Mouse (Mus musculus): ENCODE results near the gene Ube2j1.
A peak's percentile ranks its signal among the peaks of the same experiment; 100 is the strongest.
"Not testable (repeated sequence)": the region's sequence is repeated elsewhere in the genome, so short reads cannot be mapped to it uniquely, and the experiment has no call there.

Ube2j1 gene

GRCm38 (mm10) chr4:33031195-33031960 is at the start of gene Ube2j1:
Gene Ube2j1, plus strand, starts transcription at chr4:33031416.
- peak; percentile 80 to 88 for DNase-seq (ENCODE audit: low spot score in 2 of 2)

- DNase-seq (ENCODE audit: low spot score in 2 of 2) = no peak
These were observed 49.6 kb upstream of the Ube2j1 start for GRCm38 (mm10) chr4:32981617-32982016.

- DNase-seq (ENCODE audit: low spot score in 2 of 2) = peak in 1 of 2 experiments; percentile 14
These were observed 49.0 kb upstream of the Ube2j1 start for GRCm38 (mm10) chr4:32982041-32982715.

- DNase-seq (ENCODE audit: low spot score in 2 of 2) = peak in 1 of 2 experiments; percentile 1
These were observed 48.5 kb upstream of the Ube2j1 start, which contains the start of gene Rragd for GRCm38 (mm10) chr4:32982716-32983175. Gene Rragd, plus strand, starts transcription at chr4:32983037.

- DNase-seq (ENCODE audit: low spot score in 2 of 2) = peak; percentile 40 to 61
These were observed 47.8 kb upstream of the Ube2j1 start for GRCm38 (mm10) chr4:32983176-32984155.

- DNase-seq (ENCODE audit: low spot score in 2 of 2) = no peak
These were observed 47.0 kb upstream of the Ube2j1 start for GRCm38 (mm10) chr4:32984242-32984641.

- DNase-seq (ENCODE audit: low spot score in 2 of 2) = no peak
These were observed 46.2 kb upstream of the Ube2j1 start for GRCm38 (mm10) chr4:32984801-32985675.

- no peak for DNase-seq (ENCODE audit: low spot score in 2 of 2)
These were observed 45.5 kb upstream of the Ube2j1 start for GRCm38 (mm10) chr4:32985684-32986083.

GRCm38 (mm10) chr4:32987006-32987405 is 44.2 kb upstream of the Ube2j1 start:
- no peak for DNase-seq (ENCODE audit: low spot score in 2 of 2)

- DNase-seq (ENCODE audit: low spot score in 2 of 2) = no peak
These were observed 41.9 kb upstream of the Ube2j1 start for GRCm38 (mm10) chr4:32989346-32989745.

GRCm38 (mm10) chr4:32994168-32994567 is 37.0 kb upstream of the Ube2j1 start:
- DNase-seq (ENCODE audit: low spot score in 2 of 2) = no peak

- DNase-seq (ENCODE audit: low spot score in 2 of 2) = no peak
These were observed 35.1 kb upstream of the Ube2j1 start for GRCm38 (mm10) chr4:32996083-32996482.

- no peak for DNase-seq (ENCODE audit: low spot score in 2 of 2)
These were observed 33.6 kb upstream of the Ube2j1 start for GRCm38 (mm10) chr4:32997571-32997970.

- DNase-seq (ENCODE audit: low spot score in 2 of 2) = no peak
These were observed 32.2 kb upstream of the Ube2j1 start for GRCm38 (mm10) chr4:32998996-32999395.

- no peak for DNase-seq (ENCODE audit: low spot score in 2 of 2)
These were observed 29.1 kb upstream of the Ube2j1 start for GRCm38 (mm10) chr4:33002081-33002480.

- DNase-seq (ENCODE audit: low spot score in 2 of 2) = not testable (repeated sequence)
These were observed 25.4 kb upstream of the Ube2j1 start for GRCm38 (mm10) chr4:33005595-33006470.

GRCm38 (mm10) chr4:33006844-33007243 is 24.4 kb upstream of the Ube2j1 start:
- no peak for DNase-seq (ENCODE audit: low spot score in 2 of 2)

- DNase-seq (ENCODE audit: low spot score in 2 of 2) = no peak
These were observed 23.6 kb upstream of the Ube2j1 start for GRCm38 (mm10) chr4:33007443-33008217.

- DNase-seq (ENCODE audit: low spot score in 2 of 2) = no peak
These were observed 21.1 kb upstream of the Ube2j1 start for GRCm38 (mm10) chr4:33010078-33010477.

All from urinary bladder, adult 18-20 months (tissue).